Mouse (Mus musculus): ENCODE measurements around the gene Bcar1. TPM values are rescaled to one million over a fixed set of nuclear protein-coding genes. Genes with fewer than 3 reads are reported as not detected.

Bcar1 gene
- polyA plus RNA-seq, 1 experiment from 2014 or later, result 41.5 TPM

Small RNAs within 50 kb of the gene (microRNA-seq; reads per million reads assigned to microRNA genes)
- gene Mir7076, result not detected

Other genes with a start within 250 kb of the Bcar1 start
- 8.0 and 8.1 TPM in 2 replicates for gene Wdr59, start 221.7 kb downstream of the Bcar1 start, polyA plus RNA-seq (2015; fragmentation: Nextera tagmentation; extraction: Ambion mirVana)
- gene Znrf1, start 207.7 kb downstream of the Bcar1 start, polyA plus RNA-seq (2015; fragmentation: Nextera tagmentation; extraction: Ambion mirVana), result 80.3 and 93.3 TPM in 2 replicates
- 0.93 and 1.5 TPM in 2 replicates for gene Ldhd, start 113.4 kb downstream of the Bcar1 start, polyA plus RNA-seq (2015; fragmentation: Nextera tagmentation; extraction: Ambion mirVana)
- 26.9 TPM in 2 replicates for gene Zfp1, start 100.4 kb downstream of the Bcar1 start, polyA plus RNA-seq (2015; fragmentation: Nextera tagmentation; extraction: Ambion mirVana)
- gene Ctrb1, start 52.8 kb downstream of the Bcar1 start, polyA plus RNA-seq (2015; fragmentation: Nextera tagmentation; extraction: Ambion mirVana), result 25.6 TPM in 1 of 2 replicates, not detected in the other
- 194 and 201 TPM in 2 replicates for gene Cfdp1, start 110.5 kb upstream of the Bcar1 start, polyA plus RNA-seq (2015; fragmentation: Nextera tagmentation; extraction: Ambion mirVana)
- gene Tmem170, start 132.9 kb upstream of the Bcar1 start, polyA plus RNA-seq (2015; fragmentation: Nextera tagmentation; extraction: Ambion mirVana), result 3.9 and 4.8 TPM in 2 replicates
- gene Chst5, start 166.6 kb upstream of the Bcar1 start, polyA plus RNA-seq (2015; fragmentation: Nextera tagmentation; extraction: Ambion mirVana), result 3.4 and 3.5 TPM in 2 replicates
- gene Tmem231, start 190.1 kb upstream of the Bcar1 start, polyA plus RNA-seq (2015; fragmentation: Nextera tagmentation; extraction: Ambion mirVana), result 15.9 and 17.3 TPM in 2 replicates
- 403 and 479 TPM in 2 replicates for gene Gabarapl2, start 196.9 kb upstream of the Bcar1 start, polyA plus RNA-seq (2015; fragmentation: Nextera tagmentation; extraction: Ambion mirVana)
- 8.5 and 9.4 TPM in 2 replicates for gene Adat1, start 248.5 kb upstream of the Bcar1 start, polyA plus RNA-seq (2015; fragmentation: Nextera tagmentation; extraction: Ambion mirVana)